Mouse (Mus musculus): ENCODE results near the gene Efhd2. TPM values are rescaled to one million over a fixed set of nuclear protein-coding genes. Genes with fewer than 3 reads are reported as not detected.

Efhd2 gene
- polyA plus RNA-seq, 1 experiment from 2014 or later: 64.6 TPM

- Histone ChIP-seq H3K27ac (ENCODE audit: low read depth) (no peak overlapping the region), H3K36me3 (ENCODE audit: insufficient read depth) (no peaks in the 10 kb centered on the region), H3K4me1 (ENCODE audit: insufficient read depth) (0 out of 2 replicates have a peak, but pooled peaks cover 4% of the 10 kb centered on the region), H3K9me3 (ENCODE audit: low read depth, low read length) (no peaks in the 10 kb centered on the region), H3K9ac (no peak overlapping the region), H3K4me3 (ENCODE audit: low read depth, low read length) (no peak overlapping the region), H3K4me2 (no peak overlapping the region), H3K27me3 (ENCODE audit: insufficient read depth, low read length) (no peaks in the 10 kb centered on the region)
- TF ChIP-seq CTCF (IDR thresholded peaks at IDR 0.05; ENCODE audit: low read depth): no peak
- WGBS: 42% methylated on average over 10 of the region's 10 CpGs
- no peak for ATAC-seq (ENCODE audit: insufficient read depth)
- no peak for DNase-seq
Measured at GRCm38 (mm10) chr4:141881289-141881914, 6.7 kb upstream of the Efhd2 start.

GRCm38 (mm10) chr4:141879875-141880274, 5.2 kb upstream of the Efhd2 start:
- no peak for TF ChIP-seq CTCF (IDR thresholded peaks at IDR 0.05; ENCODE audit: low read depth)
- Histone ChIP-seq H3K27me3 (ENCODE audit: insufficient read depth, low read length) (no peaks in the 10 kb centered on the region), H3K36me3 (ENCODE audit: insufficient read depth) (no peaks in the 10 kb centered on the region), H3K4me1 (ENCODE audit: insufficient read depth) (peaks cover 10% of the 10 kb centered on the region), H3K4me2 (no peak overlapping the region), H3K9ac (no peak overlapping the region), H3K27ac (ENCODE audit: low read depth) (no peak overlapping the region), H3K4me3 (ENCODE audit: low read depth, low read length) (no peak overlapping the region), H3K9me3 (ENCODE audit: low read depth, low read length) (no peaks in the 10 kb centered on the region)
- ATAC-seq (ENCODE audit: insufficient read depth) (no peak), DNase-seq (no peak)
- 31% methylated on average over 9 of the region's 9 CpGs for WGBS

- WGBS: 50% methylated on average over 4 of the region's 4 CpGs
Measured at GRCm38 (mm10) chr4:141879074-141879473, 4.4 kb upstream of the Efhd2 start.

GRCm38 (mm10) chr4:141878621-141879020, 3.9 kb upstream of the Efhd2 start:
- no peak for DNase-seq
- Histone ChIP-seq H3K4me1 (ENCODE audit: insufficient read depth) (peaks cover 10% of the 10 kb centered on the region), H3K36me3 (ENCODE audit: insufficient read depth) (no peaks in the 10 kb centered on the region), H3K9me3 (ENCODE audit: low read depth, low read length) (no peaks in the 10 kb centered on the region), H3K27me3 (ENCODE audit: insufficient read depth, low read length) (no peaks in the 10 kb centered on the region), H3K27ac (ENCODE audit: low read depth) (no peak overlapping the region), H3K9ac (no peak overlapping the region), H3K4me3 (ENCODE audit: low read depth, low read length) (no peak overlapping the region), H3K4me2 (no peak overlapping the region)
- no peak for TF ChIP-seq CTCF (IDR thresholded peaks at IDR 0.05; ENCODE audit: low read depth)
- ATAC-seq (ENCODE audit: insufficient read depth): no peak
- 33% methylated on average over 7 of the region's 7 CpGs for WGBS

More at GRCm38 (mm10) chr4:141879074-141879473, 4.4 kb upstream of the Efhd2 start:
- no peak overlapping the region for H3K4me3 ChIP-seq (ENCODE audit: low read depth, low read length)
- ATAC-seq (ENCODE audit: insufficient read depth) (no peak), DNase-seq (no peak)
- peaks cover 10% of the 10 kb centered on the region for H3K4me1 ChIP-seq (ENCODE audit: insufficient read depth)
- no peaks in the 10 kb centered on the region for H3K27me3 ChIP-seq (ENCODE audit: insufficient read depth, low read length)
- H3K9me3 ChIP-seq (ENCODE audit: low read depth, low read length): no peaks in the 10 kb centered on the region
- H3K36me3 ChIP-seq (ENCODE audit: insufficient read depth): no peaks in the 10 kb centered on the region
- H3K27ac ChIP-seq (ENCODE audit: low read depth): no peak overlapping the region
- H3K4me2 ChIP-seq: no peak overlapping the region
- H3K9ac ChIP-seq: no peak overlapping the region
- no peak for TF ChIP-seq CTCF (IDR thresholded peaks at IDR 0.05; ENCODE audit: low read depth)

GRCm38 (mm10) chr4:141875481-141876108, 875 bp upstream of the Efhd2 start:
- peak; percentile 50 for DNase-seq
- H3K27ac ChIP-seq (ENCODE audit: low read depth): no peak overlapping the region
- 10% methylated on average over 8 of the region's 8 CpGs for whole genome bisulfite sequencing

GRCm38 (mm10) chr4:141874111-141874600, 564 bp downstream of the Efhd2 start:
- Histone ChIP-seq H3K4me3 (ENCODE audit: low read depth, low read length) (peak overlapping the region; percentile 82), H3K27me3 (ENCODE audit: insufficient read depth, low read length) (no peaks in the 10 kb centered on the region), H3K36me3 (ENCODE audit: insufficient read depth) (peaks cover 13% of the 10 kb centered on the region), H3K9ac (peak overlapping the region; percentile 79), H3K9me3 (ENCODE audit: low read depth, low read length) (no peaks in the 10 kb centered on the region), H3K4me1 (ENCODE audit: insufficient read depth) (peaks cover 26% of the 10 kb centered on the region), H3K27ac (ENCODE audit: low read depth) (peak overlapping the region; percentile 65), H3K4me2 (peak overlapping the region; percentile 97)
- DNase-seq: no peak
- under 1% methylated on average over 19 of the region's 19 CpGs for WGBS
- TF ChIP-seq CTCF (IDR thresholded peaks at IDR 0.05; ENCODE audit: low read depth): no peak
- ATAC-seq (ENCODE audit: insufficient read depth): no peak

More at GRCm38 (mm10) chr4:141875481-141876108, 875 bp upstream of the Efhd2 start:
- Histone ChIP-seq H3K4me2 (peak overlapping the region; percentile 97), H3K9ac (no peak overlapping the region), H3K4me3 (ENCODE audit: low read depth, low read length) (peak overlapping the region; percentile 82; the same call in 1 of the 2 replicates), H3K9me3 (ENCODE audit: low read depth, low read length) (no peaks in the 10 kb centered on the region), H3K4me1 (ENCODE audit: insufficient read depth) (peaks cover 26% of the 10 kb centered on the region), H3K27me3 (ENCODE audit: insufficient read depth, low read length) (no peaks in the 10 kb centered on the region), H3K36me3 (ENCODE audit: insufficient read depth) (peaks cover 8% of the 10 kb centered on the region)
- TF ChIP-seq CTCF (IDR thresholded peaks at IDR 0.05; ENCODE audit: low read depth): peak; percentile 40
- 0 out of 2 replicates have a peak, but pooled peaks have one; percentile 7 for ATAC-seq (ENCODE audit: insufficient read depth)

GRCm38 (mm10) chr4:141872977-141873376, 1.7 kb downstream of the Efhd2 start:
- peaks cover 13% of the 10 kb centered on the region for H3K36me3 ChIP-seq (ENCODE audit: insufficient read depth)
- no peak overlapping the region for H3K27ac ChIP-seq (ENCODE audit: low read depth)
- H3K4me3 ChIP-seq (ENCODE audit: low read depth, low read length): peak overlapping the region; percentile 82
- no peaks in the 10 kb centered on the region for H3K27me3 ChIP-seq (ENCODE audit: insufficient read depth, low read length)
- no peaks in the 10 kb centered on the region for H3K9me3 ChIP-seq (ENCODE audit: low read depth, low read length)
- peaks cover 29% of the 10 kb centered on the region for H3K4me1 ChIP-seq (ENCODE audit: insufficient read depth)
- no peak for DNase-seq
- peak overlapping the region; percentile 97 for H3K4me2 ChIP-seq
- 75% methylated on average over 9 of the region's 9 CpGs for WGBS
- H3K9ac ChIP-seq: peak overlapping the region; percentile 79
- ATAC-seq (ENCODE audit: insufficient read depth): no peak
- TF ChIP-seq CTCF (IDR thresholded peaks at IDR 0.05; ENCODE audit: low read depth): no peak
